Mouse (Mus musculus) gastrocnemius, postnatal 10 days (tissue): ENCODE data around the gene Ralbp1. TPM values are rescaled to one million over a fixed set of nuclear protein-coding genes. Genes with fewer than 3 reads are reported as not detected.
A peak's percentile ranks its signal among the peaks of the same experiment; 100 is the strongest.

Source experiments
- DNase-seq: peaks from one replicate; pipeline ENCODE4 v3.0.0; 2021; ENCODE audit warnings: mixed read lengths
- long read RNA-seq, 2 experiments: library from polyadenylated mRNA; stranded (forward); transcript quantifications; one replicate each; pipeline ENCODE4 v2.0.0; 2021
- total RNA-seq, 2 experiments: library from RNA; stranded (reverse); gene quantifications; 2 replicates each; pipeline ENCODE4 v1.2.3; 2021

The Ralbp1 gene
- total RNA-seq = 10 to 100 TPM; 22.2 to 25.2 TPM
- long read RNA-seq, experiment 1, transcript Ralbp1-202 (10 exons, 3,799 nt) = minor isoform, 7 of 49 reads
- long read RNA-seq, experiment 1, transcript Ralbp1-201 (10 exons, 3,811 nt) = major isoform, 31 of 49 reads
- long read RNA-seq, experiment 1, partial matches to known transcripts = 3 of 49 reads
- long read RNA-seq, experiment 1, other reads (novel, unspliced or antisense) = 8 of 49 reads
- long read RNA-seq, experiment 2, transcript Ralbp1-201 (10 exons, 3,811 nt) = major isoform, 15 of 26 reads
- long read RNA-seq, experiment 2, partial matches to known transcripts = 5 of 26 reads
- long read RNA-seq, experiment 2, other reads (novel, unspliced or antisense) = 4 of 26 reads

- peak; percentile 11 for DNase-seq
These were observed at the start of gene Ralbp1 for GRCm38 (mm10) chr17:65885697-65886529. Ralbp1 (minus strand) TSS chr17:65885798.

GRCm38 (mm10) chr17:65933741-65934140 is 48.1 kb upstream of the Ralbp1 start:
- DNase-seq = no peak

- DNase-seq = no peak
These were observed 45.9 kb upstream of the Ralbp1 start for GRCm38 (mm10) chr17:65931525-65931924.

DNA sequence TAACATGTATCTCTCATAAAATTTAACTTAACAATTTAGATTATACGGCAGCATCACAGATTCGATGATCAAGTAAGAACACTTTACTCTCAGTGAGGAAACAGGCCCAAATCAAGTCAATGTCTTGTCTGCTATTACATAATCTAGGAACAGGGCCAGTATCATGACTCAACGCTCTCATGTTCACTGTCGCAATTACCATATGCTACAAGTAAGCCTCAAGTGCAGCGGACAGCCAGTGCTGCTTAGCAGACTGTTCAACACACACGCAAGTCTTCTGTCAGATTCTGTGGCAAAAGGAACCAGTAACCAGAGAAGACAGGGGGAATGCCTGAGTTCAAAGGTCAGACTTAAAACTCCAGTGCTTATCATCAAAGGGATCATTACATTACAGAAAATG is 45.4 kb upstream of the Ralbp1 start:
- no peak for DNase-seq

GRCm38 (mm10) chr17:65930158-65930826 is 44.7 kb upstream of the Ralbp1 start:
- no peak for DNase-seq

DNA sequence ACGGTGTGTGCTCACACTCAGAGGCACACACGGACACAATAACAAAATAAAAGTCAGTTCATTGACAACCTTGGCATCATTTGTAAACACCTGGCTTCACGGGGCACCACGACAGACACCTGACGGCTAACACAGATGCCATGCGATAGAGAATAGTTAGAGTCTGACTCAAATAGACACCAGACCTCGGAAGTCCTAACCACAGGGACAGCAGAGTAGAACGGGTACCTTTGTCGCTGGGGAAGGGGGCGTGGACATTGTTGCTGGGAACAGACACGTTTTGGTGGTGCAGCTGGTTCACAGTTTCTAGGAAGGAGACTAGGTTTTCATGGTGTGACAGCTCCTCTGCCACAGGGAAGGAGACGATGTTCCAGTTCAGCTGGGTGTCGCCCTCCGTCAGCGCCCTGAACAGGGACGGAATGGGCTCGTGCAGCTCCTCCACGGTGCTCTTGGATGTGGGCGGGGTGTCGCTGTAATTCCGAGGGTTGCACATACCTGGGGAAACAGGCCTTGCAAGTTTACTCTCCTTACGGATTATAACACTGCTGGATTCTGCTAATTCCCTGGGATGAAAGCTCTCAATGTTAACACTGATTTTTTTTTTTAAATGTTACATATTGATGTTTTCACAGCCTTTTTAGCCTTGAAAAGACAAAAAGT is 43.9 kb upstream of the Ralbp1 start:
- DNase-seq = no peak

- no peak for DNase-seq
These were observed 41.5 kb upstream of the Ralbp1 start for GRCm38 (mm10) chr17:65927077-65927476.

GRCm38 (mm10) chr17:65924218-65924617 is 38.6 kb upstream of the Ralbp1 start:
- no peak for DNase-seq

DNA sequence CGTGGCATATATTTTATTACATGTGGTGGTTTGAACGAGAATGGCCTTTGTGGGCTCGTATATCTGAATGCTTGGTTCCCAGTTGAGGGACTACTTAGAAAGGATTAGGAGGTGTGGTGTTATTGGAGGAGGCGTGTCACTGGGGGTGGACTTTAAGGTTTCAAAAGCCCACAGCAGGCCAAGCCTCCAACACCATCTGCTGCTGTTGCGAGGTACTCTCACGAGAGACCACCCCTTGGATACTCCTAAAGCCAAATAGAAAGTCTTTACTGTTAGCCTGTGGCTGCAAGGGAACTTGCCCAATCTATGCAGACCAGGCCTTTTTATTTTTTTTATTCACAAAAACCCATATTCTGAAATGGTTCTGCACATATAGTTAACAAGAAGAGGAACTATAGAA is 36.4 kb upstream of the Ralbp1 start:
- DNase-seq = no peak

DNA sequence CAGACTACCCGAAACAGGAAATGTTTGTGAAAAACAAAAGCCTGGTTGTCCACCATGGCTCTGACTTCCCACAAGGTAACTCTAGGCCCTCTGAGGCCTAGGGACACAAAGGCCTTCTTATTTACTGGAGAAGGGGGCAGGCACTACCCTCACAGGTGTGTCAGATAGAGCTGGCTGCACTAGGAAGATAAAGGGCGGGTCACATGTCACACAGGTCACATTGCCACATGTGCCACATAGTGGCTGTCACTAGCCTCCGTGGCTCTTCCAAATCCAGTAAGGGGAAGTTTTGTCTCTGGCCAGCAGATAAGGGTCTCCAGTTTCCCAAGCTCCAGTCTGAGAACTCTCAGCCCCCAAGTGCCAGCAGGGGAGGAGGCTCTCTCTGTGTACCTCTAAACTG is 33.6 kb upstream of the Ralbp1 start:
- DNase-seq = no peak

DNA sequence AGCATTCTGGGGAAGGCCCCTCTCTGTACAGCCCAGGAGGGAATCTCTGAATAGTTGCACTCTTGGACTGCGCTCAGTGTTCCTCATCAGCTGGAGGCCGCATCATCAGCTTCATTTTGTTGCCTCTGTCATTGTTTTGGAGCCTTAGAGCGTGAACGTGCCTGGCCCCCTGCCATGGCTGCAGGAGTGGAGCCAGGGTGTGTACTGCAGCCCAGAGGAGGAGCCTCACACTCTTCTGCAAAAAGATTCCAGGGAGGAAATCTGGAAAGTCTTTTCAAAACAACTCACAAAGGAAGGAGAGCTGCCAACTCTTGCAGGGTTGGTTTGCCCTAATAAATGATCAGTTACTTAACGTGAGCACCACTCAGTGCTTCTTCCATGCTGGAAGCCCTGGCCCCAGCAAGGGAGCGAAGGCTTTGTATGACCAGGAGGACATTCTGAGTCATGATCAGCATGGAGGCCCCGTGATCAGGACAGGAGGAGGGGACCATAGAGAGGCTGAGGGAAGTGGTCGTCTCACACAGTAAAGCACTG is 30.6 kb upstream of the Ralbp1 start:
- DNase-seq = peak; percentile 94

DNA sequence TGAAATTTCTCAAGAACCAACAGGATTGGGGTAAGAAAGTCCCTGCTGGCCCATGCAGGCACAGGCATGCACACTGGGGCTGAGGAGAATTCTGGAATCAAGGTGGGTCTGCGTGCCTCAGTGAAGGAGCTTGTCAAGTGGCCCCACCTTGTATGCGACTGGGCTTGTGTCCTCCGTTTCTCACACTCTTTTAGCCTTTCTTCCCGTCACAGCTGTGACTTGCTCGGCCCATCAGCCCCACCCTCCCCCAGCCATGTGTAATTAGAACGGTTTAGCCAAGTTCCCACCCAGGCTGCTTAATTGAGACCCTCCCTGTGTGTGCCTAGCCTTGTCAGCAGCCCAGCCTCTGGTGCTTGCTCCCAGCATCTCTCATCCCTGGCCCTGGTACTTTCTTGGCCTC is 28.5 kb upstream of the Ralbp1 start:
- no peak for DNase-seq

DNA sequence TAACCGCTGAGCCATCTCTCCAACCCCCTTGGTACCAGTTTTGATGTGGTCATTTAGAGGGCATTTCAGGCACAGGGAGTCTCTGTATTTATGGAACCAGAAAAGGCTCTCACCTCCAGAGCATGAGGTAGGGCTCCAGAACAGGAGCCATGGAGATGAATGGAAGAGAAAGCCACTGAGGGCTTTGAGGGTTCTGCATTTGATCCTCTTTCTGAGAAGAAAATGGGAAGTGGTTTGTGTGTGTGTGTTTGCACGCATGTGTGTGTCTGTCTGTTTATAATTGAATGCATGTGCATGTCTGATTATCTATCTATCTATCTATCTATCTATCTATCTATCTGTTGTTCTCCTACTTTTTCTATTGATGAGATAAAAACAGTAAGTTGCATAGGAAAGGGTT is 26.6 kb upstream of the Ralbp1 start:
- DNase-seq = no peak

GRCm38 (mm10) chr17:65911285-65912069 is 25.9 kb upstream of the Ralbp1 start:
- no peak for DNase-seq

GRCm38 (mm10) chr17:65908270-65908669 is 22.7 kb upstream of the Ralbp1 start:
- DNase-seq = no peak

DNA sequence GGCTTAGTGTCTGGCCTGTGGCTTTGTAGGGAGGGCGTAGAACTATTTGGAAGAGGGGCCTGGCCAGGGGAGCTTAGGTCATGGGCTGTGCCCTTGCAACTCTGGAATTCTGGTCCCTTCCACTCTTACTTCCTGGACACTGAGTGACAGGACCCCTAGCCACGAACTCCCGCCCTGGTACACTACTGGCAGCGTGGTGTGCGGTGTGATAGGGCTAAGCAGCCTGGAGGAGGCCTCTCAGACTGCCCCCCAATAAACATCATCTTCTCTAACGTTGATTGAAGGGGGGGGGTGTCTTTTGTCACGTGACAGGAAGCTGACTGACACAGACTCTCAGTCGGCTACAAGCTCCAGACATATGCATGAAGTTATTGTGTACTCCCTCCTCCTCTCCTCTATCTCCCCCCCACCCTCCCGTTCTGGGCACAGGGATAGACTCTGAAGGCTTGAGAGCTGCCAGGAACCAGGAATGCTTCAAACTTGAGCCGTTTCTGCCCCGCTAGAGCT is 21.4 kb upstream of the Ralbp1 start:
- DNase-seq = no peak

GRCm38 (mm10) chr17:65906313-65906894 is 20.8 kb upstream of the Ralbp1 start:
- no peak for DNase-seq

DNA sequence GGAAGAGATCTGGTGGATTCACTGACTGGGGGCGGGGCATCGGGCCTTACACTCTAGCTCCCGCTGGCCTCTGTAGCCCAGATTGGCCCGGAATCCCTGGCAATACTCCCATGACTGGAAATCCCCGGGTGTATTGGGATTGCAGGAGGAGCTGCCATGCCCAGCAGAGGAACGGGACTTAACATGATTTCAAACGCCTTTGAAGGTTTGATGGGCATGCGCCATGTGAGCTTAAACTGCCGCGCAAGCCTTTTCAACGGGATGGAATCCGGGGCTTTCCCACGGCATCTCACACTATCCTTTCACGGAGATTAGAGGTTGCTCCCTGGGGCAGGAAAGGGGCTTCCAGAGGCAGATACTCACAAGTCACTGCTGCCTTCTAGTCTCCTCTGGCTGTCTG is 19.6 kb upstream of the Ralbp1 start:
- DNase-seq = no peak

- DNase-seq = no peak
These were observed 18.2 kb upstream of the Ralbp1 start for GRCm38 (mm10) chr17:65903826-65904225.

GRCm38 (mm10) chr17:65903011-65903410 is 17.4 kb upstream of the Ralbp1 start:
- no peak for DNase-seq

DNA sequence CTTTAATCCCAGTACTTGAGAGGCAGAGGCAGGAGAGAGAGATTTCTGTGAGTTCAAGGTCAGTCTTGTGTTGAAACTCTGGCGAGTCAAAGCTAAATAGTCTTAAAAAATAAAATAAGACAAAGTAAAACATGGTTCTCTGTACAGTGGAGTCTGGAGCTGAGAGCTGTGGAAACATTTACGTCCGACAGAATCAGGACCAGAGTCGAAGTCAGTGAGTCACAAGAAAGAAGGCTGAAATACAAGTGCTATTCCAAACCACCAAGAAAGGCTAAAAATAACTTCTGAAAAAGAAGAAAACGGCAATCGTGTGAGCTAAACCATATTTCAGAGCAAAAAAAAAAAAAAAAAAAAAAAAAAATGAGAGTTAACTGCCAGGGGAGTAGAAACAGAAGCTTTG is 16.7 kb upstream of the Ralbp1 start:
- DNase-seq = no peak
